Mouse (Mus musculus) erythroblast, embryonic 14.5 days (primary cell): Measurements from ENCODE around the gene Qrich2.

ENCODE experiments used
- GATA1 ChIP-seq: IDR thresholded peaks from 2 replicates; pipeline ENCODE4 v1.6.1; 2012; ENCODE audit warnings: low read length, inconsistent platforms, mixed read lengths
- TAL1 ChIP-seq: IDR thresholded peaks from 3 replicates; pipeline ENCODE4 v1.6.1; 2012; ENCODE audit warnings: low read length, inconsistent platforms, mixed read lengths

GRCm38 (mm10) chr11:116418841-116419462 is 47.1 kb downstream of the Qrich2 start:
- TF ChIP-seq TAL1 (no peak), GATA1 (no peak)
